Mouse (Mus musculus) limb, embryonic 14.5 days (tissue): Measurements from ENCODE around the gene Rnps1. TPM values are rescaled to one million over a fixed set of nuclear protein-coding genes. Genes with fewer than 3 reads are reported as not detected.

Experiments
- ATAC-seq: fragments of 200-750 bp; cut with Nextera tagmentation; 2 replicates; pipeline ENCODE4 v1.8.0; 2017; ENCODE audit warnings: low read depth, moderate number of reproducible peaks, moderate TSS enrichment; ENCODE audit not compliant: low FRiP score
- DNase-seq: peaks from one replicate; pipeline ENCODE4 v3.0.0-alpha.2; 2015; ENCODE audit warnings: low spot score
- H3K27ac ChIP-seq: fragments of 300-500 bp; sonication (generic); replicated peaks from 2 replicates; pipeline ENCODE4 v1.5.1; 2014; ENCODE audit warnings: low read depth, mild to moderate bottlenecking, low read length, moderate library complexity, mixed read lengths
- H3K27me3 ChIP-seq: fragments of 300-500 bp; sonication (generic); 2 replicates; pipeline ENCODE4 v1.6.1; 2014; ENCODE audit warnings: low read length, mixed read lengths; ENCODE audit not compliant: control insufficient read depth, insufficient read depth
- H3K36me3 ChIP-seq: fragments of 300-500 bp; sonication (generic); 2 replicates; pipeline ENCODE4 v1.6.1; 2014; ENCODE audit warnings: mild to moderate bottlenecking, low read length, moderate library complexity, mixed read lengths; ENCODE audit not compliant: control insufficient read depth, insufficient read depth
- H3K4me1 ChIP-seq: fragments of 300-500 bp; sonication (generic); 2 replicates; pipeline ENCODE4 v1.6.1; 2014; ENCODE audit warnings: antibody characterized with exemption, low read length, mixed read lengths; ENCODE audit not compliant: control insufficient read depth, insufficient read depth
- H3K4me2 ChIP-seq: fragments of 300-500 bp; sonication (generic); replicated peaks from 2 replicates; pipeline ENCODE4 v1.6.1; 2014; ENCODE audit warnings: low read depth, mild to moderate bottlenecking, low read length, moderate library complexity; ENCODE audit not compliant: severe bottlenecking
- H3K4me3 ChIP-seq: fragments of 300-500 bp; sonication (generic); replicated peaks from 2 replicates; pipeline ENCODE4 v1.5.1; 2014; ENCODE audit warnings: low read length
- H3K9ac ChIP-seq: fragments of 300-500 bp; sonication (generic); 2 replicates; pipeline ENCODE4 v1.6.1; 2014; ENCODE audit warnings: mild to moderate bottlenecking, low read depth, low read length, moderate library complexity; ENCODE audit not compliant: severe bottlenecking
- H3K9me3 ChIP-seq: fragments of 300-500 bp; sonication (generic); 2 replicates; pipeline ENCODE4 v1.6.1; 2016; ENCODE audit warnings: low read length; ENCODE audit not compliant: control insufficient read depth
- POLR2A ChIP-seq: fragments of 200-500 bp; IDR thresholded peaks from 2 replicates; pipeline ENCODE4 v1.8.0; 2012; ENCODE audit warnings: inconsistent platforms, mild to moderate bottlenecking, moderate library complexity, borderline replicate concordance; ENCODE audit not compliant: insufficient read depth, insufficient read length; ENCODE audit errors: extremely low read depth
- WGBS: fragments of 180-500 bp; shearing (Covaris S2); extraction: QIAGEN DNeasy Blood & Tissue Kit; methylation state at CpG from one replicate; pipeline ENCODE4 v1.1.7; 2014; 5-methylcytosine and 5-hydroxymethylcytosine counted together
- polyA plus RNA-seq, 2 experiments: library from polyadenylated mRNA; depleted of rRNA in 1 of 2; stranded (reverse) in 1 of 2; unstranded in 1 of 2; fragments of >200 nt; fragmentation: Nextera tagmentation in 1 of 2; extraction: Ambion mirVana in 1 of 2; gene quantifications; 2 replicates each; pipeline versions ENCODE4 v1.2.1 to v1.2.3; 2012 to 2014

Rnps1 gene
- polyA plus RNA-seq, 2 experiments, result 236 to 333 TPM

DNA sequence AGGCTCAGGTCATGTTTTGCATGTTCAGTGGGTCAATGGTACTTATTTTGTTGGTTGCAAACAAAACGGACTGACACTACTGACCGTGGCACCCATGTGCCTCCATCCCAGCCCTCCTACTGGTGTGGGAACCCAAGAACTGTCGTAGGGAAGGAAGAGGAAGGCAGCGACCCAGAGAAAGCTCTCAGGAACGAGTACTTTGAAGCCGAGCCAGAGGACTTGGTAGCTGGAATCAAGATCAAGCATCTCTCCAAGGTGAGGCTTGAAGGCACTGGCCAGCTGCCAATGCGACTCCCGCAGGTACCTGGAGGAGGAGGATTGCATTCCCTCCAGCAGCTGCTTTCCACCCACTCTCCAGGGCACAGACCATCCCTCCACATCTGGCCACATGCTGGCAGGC is 30.6 kb upstream of the Rnps1 start:
- Histone ChIP-seq H3K27me3 (no peaks in the 10 kb centered on the region), H3K9me3 (no peaks in the 10 kb centered on the region), H3K4me1 (no peaks in the 10 kb centered on the region), H3K36me3 (peaks cover 6% of the 10 kb centered on the region; the same call in 1 of the 2 replicates), H3K27ac (no peak overlapping the region), H3K4me3 (no peak overlapping the region), H3K9ac (no peak overlapping the region), H3K4me2 (no peak overlapping the region)
- TF ChIP-seq POLR2A, result no peak
- ATAC-seq (no peak), DNase-seq (no peak)
- WGBS, result 67% methylated on average over 8 of the region's 8 CpGs

GRCm38 (mm10) chr17:24388711-24389110 is 25.7 kb upstream of the Rnps1 start:
- no peak for TF ChIP-seq POLR2A
- H3K4me2 ChIP-seq, result no peak overlapping the region
- no peaks in the 10 kb centered on the region for H3K27me3 ChIP-seq
- H3K9me3 ChIP-seq, result no peaks in the 10 kb centered on the region
- no peaks in the 10 kb centered on the region for H3K4me1 ChIP-seq
- ATAC-seq, result no peak
- H3K9ac ChIP-seq, result no peak overlapping the region
- whole genome bisulfite sequencing, result 81% methylated on average over 5 of the region's 5 CpGs
- no peak for DNase-seq
- H3K36me3 ChIP-seq, result no peaks in the 10 kb centered on the region
- H3K27ac ChIP-seq, result no peak overlapping the region
- H3K4me3 ChIP-seq, result no peak overlapping the region

GRCm38 (mm10) chr17:24389865-24390264 is 24.5 kb upstream of the Rnps1 start:
- DNase-seq (peak; percentile 47), ATAC-seq (no peak)
- WGBS, result 5% methylated on average over 2 of the region's 2 CpGs
- no peak overlapping the region for H3K9ac ChIP-seq
- H3K9me3 ChIP-seq, result no peaks in the 10 kb centered on the region
- no peak overlapping the region for H3K4me3 ChIP-seq
- H3K27ac ChIP-seq, result no peak overlapping the region
- H3K36me3 ChIP-seq, result no peaks in the 10 kb centered on the region
- H3K27me3 ChIP-seq, result no peaks in the 10 kb centered on the region
- TF ChIP-seq POLR2A, result no peak
- no peak overlapping the region for H3K4me2 ChIP-seq
- H3K4me1 ChIP-seq, result no peaks in the 10 kb centered on the region

DNA sequence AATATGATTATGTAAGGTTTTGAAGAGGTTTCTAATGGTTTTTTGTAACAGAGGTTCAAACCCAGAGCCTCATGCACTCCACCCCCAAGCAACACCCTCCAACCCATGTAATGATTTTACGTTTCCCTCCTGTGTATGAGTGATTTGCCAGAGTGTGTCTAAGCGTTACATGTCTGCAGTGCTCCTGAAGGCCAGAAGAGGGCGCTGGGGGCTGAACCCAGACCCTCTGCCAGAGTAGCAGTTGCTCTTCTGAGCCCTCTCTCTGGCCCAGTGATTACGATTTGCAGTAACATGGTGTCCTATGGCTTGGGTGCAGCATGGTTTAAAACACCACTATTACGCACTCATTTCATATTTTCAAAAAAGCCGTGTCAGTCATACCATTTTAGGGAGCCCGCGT is 23.2 kb upstream of the Rnps1 start:
- no peaks in the 10 kb centered on the region for H3K27me3 ChIP-seq
- H3K27ac ChIP-seq, result no peak overlapping the region
- no peak overlapping the region for H3K4me2 ChIP-seq
- H3K9me3 ChIP-seq, result no peaks in the 10 kb centered on the region
- H3K4me3 ChIP-seq, result no peak overlapping the region
- H3K36me3 ChIP-seq, result no peaks in the 10 kb centered on the region
- H3K4me1 ChIP-seq, result no peaks in the 10 kb centered on the region
- H3K9ac ChIP-seq, result no peak overlapping the region
- ATAC-seq, result no peak
- 61% methylated on average over 8 of the region's 8 CpGs for WGBS
- DNase-seq, result no peak
- no peak for TF ChIP-seq POLR2A

- H3K36me3 ChIP-seq, result no peaks in the 10 kb centered on the region; the same call in 1 of the 2 replicates
- 8% methylated on average over 3 of the region's 4 CpGs for WGBS
- H3K4me2 ChIP-seq, result no peak overlapping the region
- no peak overlapping the region for H3K9ac ChIP-seq
- H3K27ac ChIP-seq, result no peak overlapping the region
- DNase-seq (no peak), ATAC-seq (no peak)
- H3K9me3 ChIP-seq, result no peaks in the 10 kb centered on the region
- TF ChIP-seq POLR2A, result no peak
- no peaks in the 10 kb centered on the region for H3K4me1 ChIP-seq
- no peak overlapping the region for H3K4me3 ChIP-seq
- no peaks in the 10 kb centered on the region for H3K27me3 ChIP-seq
These were observed 20.8 kb upstream of the Rnps1 start for GRCm38 (mm10) chr17:24393527-24393926.

DNA sequence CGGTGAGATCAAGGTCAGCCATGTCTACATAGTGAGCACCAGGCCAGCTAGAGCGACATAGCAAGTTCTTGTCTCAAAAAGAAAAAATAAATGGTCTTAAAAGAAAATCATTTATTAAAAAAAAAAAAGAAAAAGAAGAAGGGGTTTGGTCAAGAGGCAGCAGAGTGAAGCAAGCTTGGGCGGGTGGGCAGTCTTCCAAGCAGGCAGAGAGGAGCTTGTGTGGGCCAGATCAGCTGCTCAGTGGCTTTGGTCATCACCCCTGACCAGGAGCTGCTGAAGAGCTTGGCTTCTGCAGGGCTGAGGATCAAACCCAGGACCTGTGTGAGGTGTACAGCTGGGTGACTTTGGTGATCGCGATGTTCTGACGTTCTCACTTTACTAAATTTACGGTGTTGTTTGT is 19.9 kb upstream of the Rnps1 start:
- Histone ChIP-seq H3K9ac (no peak overlapping the region), H3K27ac (no peak overlapping the region), H3K4me2 (no peak overlapping the region), H3K27me3 (no peaks in the 10 kb centered on the region), H3K4me3 (no peak overlapping the region), H3K9me3 (no peaks in the 10 kb centered on the region), H3K36me3 (no peaks in the 10 kb centered on the region; the same call in 1 of the 2 replicates), H3K4me1 (no peaks in the 10 kb centered on the region)
- no peak for TF ChIP-seq POLR2A
- DNase-seq (no peak), ATAC-seq (no peak)
- WGBS, result 78% methylated on average over 7 of the region's 7 CpGs
